Mouse (Mus musculus): ENCODE measurements around the gene Psd.

The Psd gene

DNA sequence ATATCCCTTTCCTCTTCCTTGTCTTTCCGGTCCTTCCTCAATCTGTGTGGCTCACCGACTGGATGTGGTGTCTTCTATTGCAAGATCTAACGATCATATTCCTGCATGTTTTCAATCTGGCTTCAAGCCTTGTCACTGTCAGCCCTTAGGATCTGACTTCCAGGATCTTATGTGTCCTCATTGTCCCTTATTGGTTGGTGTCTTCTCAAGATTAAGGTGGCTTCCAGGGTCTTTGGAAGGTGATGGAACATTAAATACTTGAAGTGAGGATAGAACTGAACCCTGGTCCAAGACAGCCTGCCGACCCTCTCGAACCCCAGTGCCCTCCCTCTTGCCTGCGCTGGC, 12.0 kb upstream of the Psd start:
- DNase-seq (ENCODE audit: low spot score in 2 of 2), result no peak

DNA sequence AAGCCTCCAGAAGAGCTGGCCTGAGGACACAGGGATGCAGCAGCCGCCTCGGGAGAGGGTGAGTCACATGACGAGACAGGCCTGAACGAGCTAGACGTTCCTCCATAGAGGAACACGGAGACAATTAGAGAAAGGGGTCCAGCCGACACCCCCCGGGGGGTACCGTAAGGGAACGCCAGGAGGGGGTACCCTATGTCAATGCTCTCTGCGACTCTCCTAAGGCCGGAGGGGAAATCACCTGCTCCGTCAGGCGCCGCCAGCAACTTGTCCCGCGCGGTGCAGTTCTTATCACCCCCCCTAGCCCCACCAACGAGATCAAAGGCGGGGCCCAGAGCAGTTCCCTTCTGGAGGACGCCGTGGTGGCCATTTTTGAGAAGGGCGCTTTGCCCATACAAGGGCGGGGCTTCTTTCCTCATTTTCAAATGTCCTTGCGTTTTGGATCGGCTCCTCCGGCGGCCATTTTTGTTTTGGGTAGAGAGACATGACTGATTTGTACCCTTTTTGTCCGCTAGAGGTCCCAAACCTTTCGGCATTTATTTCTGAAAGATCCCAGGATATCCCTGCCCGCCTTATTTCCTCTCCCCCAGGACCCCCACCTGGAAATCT, 11.5 kb upstream of the Psd start, which contains the start of gene Cuedc2:
Gene Cuedc2 (minus strand): TSS at position 372 of the 606 bp plus-strand sequence.
- DNase-seq (ENCODE audit: low spot score in 2 of 2), result peak; percentile 96 to 97

DNA sequence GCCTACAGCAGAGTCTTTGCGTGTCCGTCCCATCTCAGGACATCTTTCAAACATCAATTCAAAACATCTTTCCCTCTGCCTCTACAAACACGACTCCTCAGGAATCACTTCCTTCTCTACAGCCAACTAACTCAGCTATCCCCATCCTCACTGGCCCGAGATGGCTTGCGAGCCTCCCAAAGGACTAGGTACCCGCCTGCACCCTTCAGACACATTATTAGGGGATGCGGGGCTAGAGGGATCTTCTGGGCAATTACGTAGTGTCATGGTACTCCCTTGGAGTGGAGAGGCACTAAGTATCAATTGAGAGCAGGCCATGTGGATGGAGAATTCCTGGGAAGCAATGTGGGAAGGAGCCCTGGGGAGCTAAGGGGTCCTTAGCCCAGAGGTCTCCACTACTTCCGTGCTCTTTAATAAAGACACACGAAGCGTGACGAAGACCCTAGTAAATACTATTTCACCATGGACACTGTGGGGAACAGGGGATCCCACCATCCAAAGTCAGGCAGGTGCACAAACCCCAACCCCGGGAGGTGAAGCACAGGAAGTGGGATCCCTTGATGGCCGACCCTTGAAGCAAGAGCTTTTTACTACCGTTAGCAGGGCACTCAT, 10.9 kb upstream of the Psd start:
- no peak for DNase-seq (ENCODE audit: low spot score in 2 of 2)

DNA sequence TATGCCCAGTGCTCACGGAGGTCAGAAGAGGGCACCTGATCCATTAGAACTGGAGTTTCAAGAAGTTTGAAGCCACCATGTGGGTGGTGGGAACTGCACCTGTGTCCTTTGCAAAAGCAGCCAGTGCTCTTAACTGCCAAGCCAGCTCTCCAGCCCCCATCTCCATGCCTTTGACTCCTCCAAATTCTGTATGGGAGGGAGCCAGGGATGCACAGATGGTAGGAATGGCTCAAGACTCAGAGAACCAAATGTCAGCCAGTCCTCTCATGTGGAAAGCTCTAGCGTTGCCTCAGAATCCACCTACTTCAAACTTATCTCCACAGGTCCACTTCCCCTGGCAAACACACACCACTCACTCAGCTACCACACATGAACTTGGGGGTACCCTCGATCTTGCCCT, 7.0 kb upstream of the Psd start:
- no peak for DNase-seq (ENCODE audit: low spot score in 2 of 2)

DNA sequence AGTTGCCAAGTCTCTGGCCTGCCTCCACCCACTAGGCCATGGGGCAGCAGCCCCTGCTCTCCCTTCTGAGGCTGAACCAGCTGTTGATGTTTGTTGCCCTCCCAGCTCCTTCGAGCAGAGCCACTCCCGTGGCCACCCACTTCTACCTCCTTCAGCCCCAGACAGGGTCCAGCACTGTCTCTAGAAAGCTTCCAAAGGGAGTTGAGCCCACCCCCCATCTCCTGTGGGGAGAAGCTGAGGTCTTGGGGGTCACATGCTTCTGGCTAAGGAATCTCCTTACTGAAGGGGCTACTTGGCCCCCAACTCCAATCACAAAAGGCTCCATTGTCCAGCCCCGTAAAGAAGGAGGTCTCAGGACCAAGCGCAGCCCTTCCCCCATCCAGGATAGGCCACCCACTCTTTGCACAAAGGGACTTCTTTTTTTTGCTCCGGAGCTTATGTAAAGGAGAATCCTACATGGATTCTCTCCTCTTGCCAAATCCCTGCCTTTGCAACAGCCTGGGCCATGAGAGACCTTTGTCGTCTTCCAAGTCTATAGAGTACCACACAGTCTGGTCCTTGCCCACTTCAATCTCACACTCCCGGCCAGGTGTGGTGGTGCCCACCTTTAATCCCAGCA, 5.9 kb upstream of the Psd start:
- no peak for DNase-seq (ENCODE audit: low spot score in 2 of 2)

DNA sequence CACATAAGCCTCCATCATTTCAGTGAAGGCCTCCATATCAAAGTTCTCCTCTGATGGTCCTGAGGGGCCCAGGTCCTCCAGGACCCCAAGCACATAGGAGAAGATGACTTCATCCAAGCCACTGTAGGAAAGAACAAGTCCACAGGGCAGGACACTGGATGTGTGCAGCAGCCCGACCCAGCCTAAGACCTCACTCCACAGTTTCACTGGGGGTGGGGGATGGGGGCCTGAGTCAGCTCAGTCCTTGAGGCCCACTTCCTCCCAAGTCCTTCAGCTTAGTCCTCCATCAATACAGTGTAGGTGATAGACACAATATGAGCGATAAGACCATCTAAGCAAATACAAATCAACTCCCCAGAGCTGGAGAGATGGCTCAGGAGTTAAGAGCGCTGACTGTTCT, 5.0 kb upstream of the Psd start:
- no peak for DNase-seq (ENCODE audit: low spot score in 2 of 2)

DNA sequence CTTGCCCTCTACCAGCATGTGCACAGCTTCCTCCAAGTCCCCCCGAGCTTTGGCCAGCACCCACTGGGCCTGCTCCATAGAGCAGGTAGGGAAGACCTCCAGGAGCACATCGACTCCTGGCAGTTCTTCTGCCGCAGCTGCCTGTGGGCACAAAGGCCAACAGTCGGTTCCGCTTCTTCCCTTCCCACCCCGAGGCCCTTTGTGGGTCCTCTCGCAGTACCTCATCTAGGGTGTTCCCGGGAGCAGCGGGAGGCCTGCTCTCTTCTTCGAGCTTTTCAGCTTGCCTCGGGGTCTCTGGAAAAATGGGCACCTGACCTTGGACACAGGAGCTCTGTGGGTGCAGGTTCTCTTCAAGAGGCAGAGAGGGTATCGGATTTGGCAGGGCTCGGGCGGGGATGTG, 4.4 kb upstream of the Psd start:
- DNase-seq (ENCODE audit: low spot score in 2 of 2), result no peak

DNA sequence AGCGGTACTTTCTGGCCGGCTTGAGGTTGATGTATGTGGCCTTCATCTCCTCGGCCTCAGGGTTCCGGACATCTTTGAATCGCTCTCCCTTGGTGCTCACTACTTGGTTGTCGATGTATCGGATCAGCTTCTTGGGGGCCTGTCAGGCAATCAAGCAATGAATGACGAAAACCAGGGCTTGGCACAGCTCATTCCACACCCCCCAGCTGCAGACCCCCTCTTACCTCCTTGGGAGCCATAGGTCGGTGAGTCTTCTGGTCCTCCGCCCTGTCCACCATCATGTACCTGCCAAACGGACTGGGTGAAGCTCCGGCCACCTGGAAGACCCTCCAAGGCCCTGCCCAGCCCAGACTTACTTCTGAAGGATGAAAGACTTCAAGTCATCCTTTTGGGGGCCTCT, 3.7 kb upstream of the Psd start:
- DNase-seq (ENCODE audit: low spot score in 2 of 2), result no peak

DNA sequence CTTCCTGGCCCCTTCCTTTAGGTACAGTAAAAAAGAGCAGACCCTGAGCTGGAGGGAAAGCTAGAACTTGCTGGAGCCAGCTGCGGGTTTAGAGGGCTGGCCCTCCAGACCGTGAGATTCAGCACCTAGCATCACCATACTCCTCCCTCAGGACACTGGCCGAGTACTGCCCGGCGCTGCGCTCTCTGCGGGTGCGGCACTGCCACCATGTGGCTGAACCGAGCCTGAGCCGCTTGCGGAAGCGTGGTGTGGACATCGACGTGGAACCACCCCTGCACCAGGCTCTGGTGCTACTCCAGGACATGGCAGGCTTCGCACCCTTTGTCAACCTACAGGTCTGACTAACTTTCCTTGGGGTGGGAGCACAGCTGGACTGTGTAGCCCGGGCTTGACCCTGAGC, 3.0 kb upstream of the Psd start:
- peak; percentile 78 to 86 for DNase-seq (ENCODE audit: low spot score in 2 of 2)

DNA sequence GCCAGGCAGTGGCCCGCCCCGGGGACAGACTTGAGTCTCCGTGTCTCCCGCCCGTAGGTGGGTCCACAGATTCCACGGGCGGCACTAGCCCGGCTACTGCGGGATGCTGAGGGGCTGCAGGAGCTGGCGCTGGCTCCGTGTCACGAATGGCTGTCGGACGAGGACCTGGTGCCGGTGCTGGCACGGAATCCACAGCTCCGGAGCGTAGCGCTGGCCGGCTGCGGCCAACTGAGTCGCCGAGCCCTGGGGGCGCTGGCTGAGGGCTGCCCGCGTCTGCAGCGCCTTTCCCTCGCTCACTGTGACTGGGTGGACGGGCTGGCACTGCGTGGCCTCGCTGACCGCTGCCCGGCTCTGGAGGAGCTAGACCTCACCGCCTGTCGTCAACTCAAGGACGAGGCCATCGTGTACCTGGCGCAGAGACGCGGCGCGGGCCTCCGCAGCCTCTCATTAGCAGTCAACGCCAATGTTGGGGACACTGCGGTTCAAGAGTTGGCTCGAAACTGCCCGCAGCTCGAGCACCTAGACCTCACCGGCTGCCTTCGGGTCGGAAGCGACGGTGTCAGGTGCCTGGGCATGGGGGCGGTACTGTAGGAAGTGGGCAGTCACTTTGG, 2.2 kb upstream of the Psd start:
- DNase-seq (ENCODE audit: low spot score in 2 of 2), result no peak

DNA sequence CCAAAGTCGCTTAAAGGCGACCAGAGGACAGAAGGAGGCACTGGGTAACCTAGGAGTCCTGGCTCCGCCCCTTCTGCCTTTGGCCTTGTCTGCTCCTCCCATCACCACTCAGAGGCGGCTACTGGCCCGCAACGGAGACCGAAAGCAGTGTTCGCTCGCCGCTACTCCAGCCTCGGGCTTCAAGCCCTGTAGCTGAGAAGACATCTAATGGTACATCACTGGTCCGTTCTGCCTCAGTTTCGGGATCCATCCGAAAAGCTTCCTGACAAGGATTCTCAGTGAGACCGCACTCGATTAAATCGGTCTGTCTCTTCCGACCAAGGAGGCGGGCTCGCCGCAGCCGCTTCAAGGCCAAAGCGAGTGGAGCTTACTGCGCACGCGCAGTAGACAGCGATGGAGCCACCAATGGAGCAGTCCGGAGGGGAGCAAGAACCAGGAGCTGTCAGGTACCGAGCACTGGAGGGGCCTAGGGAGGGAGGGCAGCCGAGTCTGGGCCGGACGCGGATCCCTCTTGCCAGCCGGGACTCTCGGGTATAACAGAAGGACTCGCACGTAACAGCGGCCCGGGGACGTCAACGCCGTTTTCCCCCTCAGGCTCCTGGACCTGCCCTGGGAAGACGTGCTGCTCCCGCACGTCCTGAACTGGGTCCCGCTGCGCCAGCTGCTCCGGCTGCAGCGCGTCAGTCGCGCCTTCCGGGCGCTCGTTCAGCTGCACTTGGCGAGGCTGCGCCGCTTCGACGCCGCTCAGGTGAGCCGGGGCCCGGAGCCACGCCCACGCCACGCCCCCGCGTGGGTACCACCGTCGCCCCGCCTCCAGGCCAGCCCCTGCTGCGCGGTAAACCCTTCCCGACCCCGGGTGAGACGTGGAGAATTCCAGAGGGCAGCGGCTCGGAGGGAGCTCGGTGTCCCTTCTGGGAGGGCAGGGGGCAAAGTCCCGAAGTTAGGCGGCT, 1.4 kb upstream of the Psd start, which contains the start of gene Fbxl15:
Gene Fbxl15 (plus strand): TSS at position 104 of the 950 bp plus-strand sequence.
- DNase-seq (ENCODE audit: low spot score in 2 of 2), result peak; percentile 89 to 92

DNA sequence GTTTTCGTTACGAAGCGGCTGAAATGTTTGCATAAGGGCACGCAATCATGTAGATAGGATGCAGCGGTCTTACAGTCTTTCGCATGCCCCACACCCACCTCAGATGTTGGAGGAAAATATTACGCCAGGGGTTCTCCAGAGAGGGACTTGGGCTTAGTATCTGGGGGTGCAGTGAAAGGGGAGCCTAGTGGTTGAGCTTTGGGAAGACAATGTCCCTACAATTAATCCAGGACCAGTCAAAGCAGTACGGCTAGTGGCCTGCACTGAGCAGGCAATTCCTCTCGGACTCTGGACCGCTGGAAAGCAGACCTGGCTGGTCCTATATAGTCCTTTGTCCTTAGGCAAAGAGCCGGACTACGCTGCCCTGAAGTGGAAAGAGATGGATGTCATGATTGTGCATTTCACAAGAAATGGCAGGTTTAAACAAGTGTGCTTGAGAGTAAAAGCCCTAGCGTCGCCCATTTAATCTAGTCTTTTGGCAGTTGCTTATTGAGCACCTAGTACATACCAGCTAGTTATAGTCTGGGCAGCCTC, 642 bp upstream of the Psd start:
- no peak for DNase-seq (ENCODE audit: low spot score in 2 of 2)

DNA sequence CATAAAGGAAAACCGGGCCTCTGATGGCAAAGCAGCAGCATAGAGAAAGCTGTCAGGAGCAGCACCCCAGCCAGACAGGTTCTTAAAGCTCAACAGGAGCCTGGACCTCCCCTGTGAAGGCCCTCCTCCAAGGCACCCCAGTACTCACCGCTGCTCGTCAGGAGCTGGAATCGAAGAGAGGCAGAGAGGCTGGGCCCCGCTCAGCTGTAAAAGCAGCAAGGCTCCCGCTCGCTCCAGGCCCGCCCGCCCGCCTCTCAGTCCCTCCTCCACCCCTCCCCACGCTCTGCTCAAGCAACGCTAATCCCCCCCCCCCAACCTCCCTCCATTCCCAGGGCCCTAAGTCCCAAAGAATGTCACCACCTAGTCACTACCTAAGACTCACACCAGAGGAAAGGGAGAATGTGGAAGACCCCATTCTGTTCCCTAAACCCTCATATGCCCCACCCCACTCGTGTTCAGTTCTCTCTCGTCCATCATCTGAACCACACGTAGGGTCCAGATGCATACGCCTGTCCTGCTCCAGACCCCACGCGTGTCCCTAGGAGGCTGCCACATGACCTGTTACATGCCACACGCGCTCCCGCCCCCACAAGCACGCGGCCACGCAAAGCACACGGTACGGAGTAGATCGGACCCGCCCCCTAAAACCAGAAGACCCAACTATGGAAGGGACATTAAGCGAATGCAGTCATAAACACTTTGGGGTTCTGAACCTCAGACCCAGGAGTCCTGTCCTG, 769 bp downstream of the Psd start:
- no peak for DNase-seq (ENCODE audit: low spot score in 2 of 2)

DNA sequence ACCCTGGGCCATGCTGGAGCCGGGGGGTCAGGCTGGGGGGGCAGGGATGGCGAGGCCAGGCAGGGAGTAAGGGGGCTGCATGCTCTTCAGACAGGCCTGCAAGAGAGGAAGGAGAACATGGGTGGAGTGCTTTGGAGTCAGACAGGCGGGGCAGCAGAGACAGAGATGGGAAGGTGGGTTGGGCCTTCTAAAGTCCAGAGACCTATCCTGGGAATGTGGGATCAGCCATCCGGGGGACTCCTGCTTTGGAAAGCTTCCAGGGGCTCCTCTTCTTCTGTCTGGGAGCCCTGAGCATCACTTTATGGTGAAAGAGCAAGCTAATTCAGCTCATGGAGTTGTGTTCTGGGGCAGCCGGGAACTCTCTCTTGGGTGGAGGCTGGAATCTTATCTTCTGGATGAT, 2.0 kb downstream of the Psd start:
- no peak for DNase-seq (ENCODE audit: low spot score in 2 of 2)

DNA sequence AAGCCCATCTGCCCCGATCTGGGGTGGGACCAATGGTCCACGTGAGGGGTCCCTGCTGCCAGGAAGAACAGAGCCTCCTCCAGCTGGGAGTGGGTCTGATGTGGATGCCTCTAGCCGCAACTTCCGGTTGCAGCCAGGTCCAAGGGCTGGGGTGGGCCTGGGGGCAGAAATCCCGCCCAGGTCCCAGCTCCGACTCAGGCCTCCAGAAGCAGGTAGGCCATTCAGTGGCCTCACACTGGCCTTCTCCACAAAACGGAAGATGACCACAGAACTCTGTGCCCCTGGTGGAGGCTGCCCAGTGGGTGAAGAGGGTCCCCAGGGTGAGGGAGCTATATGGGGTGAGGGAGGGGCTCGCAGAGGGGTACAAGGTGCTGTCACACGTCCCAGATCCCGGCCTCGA, 2.6 kb downstream of the Psd start:
- DNase-seq (ENCODE audit: low spot score in 2 of 2), result peak in 1 of 2 experiments; percentile 0

DNA sequence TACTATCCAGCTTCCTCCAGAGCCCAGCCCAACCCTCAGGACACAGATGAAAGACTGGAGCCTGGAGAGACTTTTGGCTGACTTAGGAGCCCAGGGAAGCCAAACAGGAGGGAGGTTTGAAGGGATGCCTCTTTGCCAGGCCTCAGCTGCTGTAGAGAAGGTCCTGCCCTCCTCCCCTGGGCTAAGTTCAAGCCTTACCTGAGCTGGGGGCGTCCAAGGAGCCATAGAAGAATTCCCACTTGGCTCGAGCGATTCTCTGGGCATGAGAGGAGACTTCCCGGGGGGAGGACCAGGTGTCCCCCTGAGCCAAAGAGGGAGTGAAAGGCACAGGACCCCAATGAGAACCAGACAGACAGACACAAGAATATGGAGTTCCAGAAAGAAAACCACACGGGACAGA, 3.2 kb downstream of the Psd start:
- DNase-seq (ENCODE audit: low spot score in 2 of 2), result no peak

DNA sequence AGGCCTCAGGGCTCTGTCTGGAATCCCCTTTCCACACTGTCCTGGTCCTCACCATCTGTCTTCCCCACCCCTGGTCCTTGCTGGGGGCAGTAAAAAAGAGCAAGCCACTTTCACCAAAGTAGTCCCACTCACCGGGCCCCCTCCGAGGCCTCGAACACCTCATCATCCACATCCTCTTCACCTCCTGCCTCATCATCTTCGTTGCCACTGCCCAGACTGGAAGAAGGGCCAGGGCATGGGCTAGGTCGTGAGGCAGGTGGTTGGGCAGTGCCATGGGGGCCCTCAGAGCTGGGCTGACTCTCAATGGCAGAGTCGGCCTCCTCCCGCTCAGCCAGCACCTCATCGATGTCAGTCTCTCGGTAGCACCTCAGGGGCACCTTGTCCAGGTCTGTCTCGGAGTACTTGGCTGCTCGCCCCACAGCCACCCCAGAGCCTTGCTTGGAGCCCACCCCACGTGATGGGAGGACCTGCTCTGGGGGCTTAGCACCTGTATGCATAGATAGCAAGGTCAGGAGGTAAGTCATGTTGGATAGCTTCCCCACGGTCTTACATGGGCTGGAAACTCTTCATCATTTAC, 3.9 kb downstream of the Psd start:
- no peak for DNase-seq (ENCODE audit: low spot score in 2 of 2)

DNA sequence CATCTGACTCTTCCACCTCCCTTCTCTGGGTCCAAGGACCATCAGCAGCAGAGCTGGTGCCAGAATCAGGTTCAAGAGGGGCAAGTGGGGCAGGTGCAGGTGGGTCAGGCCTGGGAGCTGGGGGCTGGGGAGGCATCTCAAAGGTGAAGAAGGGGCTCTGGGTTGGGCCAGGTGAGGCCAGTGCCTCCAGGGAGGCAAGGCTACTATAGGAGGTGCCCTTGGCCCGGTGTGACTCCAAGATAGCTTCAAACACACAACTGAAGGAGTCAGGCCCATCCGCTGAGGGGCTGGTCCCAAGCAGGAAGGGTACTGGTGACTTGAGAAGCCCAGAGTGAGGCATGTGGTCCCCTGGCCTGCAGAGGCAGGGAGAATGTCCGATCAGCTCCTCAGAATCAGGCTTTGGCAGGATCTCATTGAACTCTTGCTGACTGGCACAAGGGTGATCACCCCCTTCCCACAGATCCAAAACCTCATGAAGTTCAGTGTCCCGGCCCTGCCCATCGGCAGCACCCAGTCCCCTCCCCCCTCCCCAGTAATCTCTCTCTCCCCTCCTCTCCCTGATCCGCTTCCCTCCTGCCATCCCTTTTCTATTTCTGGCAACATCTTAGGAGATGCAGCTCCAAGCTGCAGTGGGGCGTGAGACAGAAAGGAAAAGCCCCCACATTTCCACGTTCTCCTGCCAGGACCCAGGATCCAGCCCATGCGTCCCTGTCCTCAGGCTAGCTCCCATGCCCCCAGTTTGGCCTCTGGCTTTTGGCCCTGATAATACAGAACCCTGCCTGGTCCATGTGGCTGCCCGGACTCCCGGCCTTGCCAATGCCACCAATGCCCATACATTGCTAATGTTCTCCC, 4.6 kb downstream of the Psd start:
- no peak for DNase-seq (ENCODE audit: low spot score in 2 of 2)

DNA sequence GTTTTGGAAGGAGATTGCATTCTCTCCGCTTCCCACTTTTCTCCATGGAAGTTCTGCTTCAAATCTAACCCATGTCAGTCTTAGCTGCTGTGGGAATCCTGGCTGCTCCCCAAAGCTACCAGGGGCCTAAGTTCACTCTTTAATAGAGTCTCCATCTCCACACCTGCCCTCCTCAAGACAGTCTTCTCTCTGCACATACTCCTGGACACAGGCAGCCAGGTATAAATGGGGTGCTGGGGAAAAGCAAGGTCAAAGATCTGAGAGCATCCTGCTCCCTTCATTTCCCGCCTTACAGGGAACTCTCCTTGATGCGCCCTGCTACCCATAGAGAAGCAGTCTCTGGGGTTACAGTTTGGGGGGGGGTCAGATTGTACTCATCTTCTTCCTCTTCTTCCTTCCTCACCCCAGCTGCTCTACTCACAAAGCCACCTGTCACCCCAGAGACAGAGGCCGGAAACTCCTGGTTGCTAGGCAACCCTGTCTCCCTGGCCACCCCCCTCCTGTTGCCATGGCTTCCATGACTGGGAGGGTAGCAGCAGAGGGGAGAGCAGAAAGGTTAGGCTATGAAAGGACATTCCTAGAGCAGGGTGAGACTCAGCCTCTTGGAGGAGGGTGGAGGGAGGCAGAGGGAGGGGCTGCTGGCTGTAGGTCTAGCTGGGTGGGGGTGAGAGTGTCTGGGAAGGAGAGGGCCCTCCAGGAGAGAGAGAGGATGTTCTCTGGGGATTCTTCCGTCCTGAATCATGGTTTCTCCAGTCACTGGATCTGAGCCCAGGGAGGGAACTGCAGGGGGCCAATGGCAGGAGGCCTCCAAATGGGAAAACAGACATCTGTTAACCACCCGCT, 5.6 kb downstream of the Psd start:
- no peak for DNase-seq (ENCODE audit: low spot score in 2 of 2)
